Mouse (Mus musculus) common myeloid progenitor, adult 5-6 weeks (primary cell): ENCODE data around the gene Pnp. TPM values are rescaled to one million over a fixed set of nuclear protein-coding genes. Genes with fewer than 3 reads are reported as not detected.
A peak's percentile ranks its signal among the peaks of the same experiment; 100 is the strongest.
"Not testable (repeated sequence)": the region's sequence is repeated elsewhere in the genome, so short reads cannot be mapped to it uniquely, and the experiment has no call there.

Source experiments
- ATAC-seq: replicated peaks from 2 replicates; pipeline ENCODE4 v1.8.0; 2016; ENCODE audit warnings: low read depth, mild to moderate bottlenecking, moderate TSS enrichment, inconsistent platforms; ENCODE audit not compliant: poor library complexity, severe bottlenecking
- total RNA-seq: library from RNA; stranded (forward); fragments of 200-1000, 187-1606 nt; gene quantifications from 2 replicates; pipeline ENCODE4 v1.2.3, GENCODE M21; 2017

Pnp gene
- total RNA-seq, result 144 and 156 TPM in 2 replicates

GRCm38 (mm10) chr14:50930754-50931492 lies at the start of gene Pnp, which contains the start of gene Pip4p1:
Gene Pnp, plus strand, starts transcription at chr14:50931082.
Gene Pip4p1, minus strand, starts transcription at chr14:50930856.
- ATAC-seq, result peak; percentile 96

GRCm38 (mm10) chr14:50891621-50892020 lies 39.3 kb upstream of the Pnp start:
- ATAC-seq, result no peak

DNA sequence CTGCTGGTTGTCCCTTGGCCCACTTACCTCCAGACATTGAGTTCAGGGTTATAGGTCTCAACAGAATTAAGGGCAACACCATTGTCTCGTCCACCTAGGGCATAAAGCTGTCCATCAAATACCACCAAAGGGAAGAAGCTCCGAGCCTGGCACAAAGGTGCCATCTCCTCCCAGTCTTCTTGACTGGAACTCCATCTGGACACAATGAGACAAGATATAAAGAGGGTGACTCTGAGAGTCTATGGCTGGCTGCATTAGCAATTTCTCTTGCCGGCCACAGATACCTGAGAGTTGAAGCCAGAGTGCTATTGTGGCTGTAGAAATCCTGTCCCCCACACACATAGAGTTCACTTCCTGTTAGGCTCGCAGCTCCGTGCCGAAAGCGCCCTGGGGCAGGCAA lies 38.8 kb upstream of the Pnp start:
- ATAC-seq, result 0 out of 2 replicates have a peak, but pooled peaks have one; percentile 13

- ATAC-seq, result peak; percentile 63
Observed at GRCm38 (mm10) chr14:50892541-50893459, 38.1 kb upstream of the Pnp start.

DNA sequence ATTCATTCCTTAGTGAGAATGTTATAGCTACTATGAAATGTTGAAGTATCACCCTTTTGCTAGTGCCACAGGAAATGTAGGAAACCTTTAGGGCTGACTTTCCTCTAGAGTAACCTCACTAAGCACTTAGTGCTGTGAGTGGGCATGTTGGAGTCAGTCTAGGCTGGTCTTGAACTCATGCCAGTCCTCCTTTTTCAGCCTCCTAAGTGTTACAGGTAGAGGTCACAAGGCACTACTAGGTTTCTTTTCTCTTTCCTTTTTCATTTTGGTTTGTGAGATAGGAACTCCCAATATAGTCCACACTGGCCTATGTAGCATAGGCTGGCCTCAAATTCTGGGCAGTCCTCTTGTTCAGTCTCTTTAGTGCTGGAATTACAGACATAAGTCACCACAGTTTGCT lies 35.5 kb upstream of the Pnp start:
- no peak for ATAC-seq

DNA sequence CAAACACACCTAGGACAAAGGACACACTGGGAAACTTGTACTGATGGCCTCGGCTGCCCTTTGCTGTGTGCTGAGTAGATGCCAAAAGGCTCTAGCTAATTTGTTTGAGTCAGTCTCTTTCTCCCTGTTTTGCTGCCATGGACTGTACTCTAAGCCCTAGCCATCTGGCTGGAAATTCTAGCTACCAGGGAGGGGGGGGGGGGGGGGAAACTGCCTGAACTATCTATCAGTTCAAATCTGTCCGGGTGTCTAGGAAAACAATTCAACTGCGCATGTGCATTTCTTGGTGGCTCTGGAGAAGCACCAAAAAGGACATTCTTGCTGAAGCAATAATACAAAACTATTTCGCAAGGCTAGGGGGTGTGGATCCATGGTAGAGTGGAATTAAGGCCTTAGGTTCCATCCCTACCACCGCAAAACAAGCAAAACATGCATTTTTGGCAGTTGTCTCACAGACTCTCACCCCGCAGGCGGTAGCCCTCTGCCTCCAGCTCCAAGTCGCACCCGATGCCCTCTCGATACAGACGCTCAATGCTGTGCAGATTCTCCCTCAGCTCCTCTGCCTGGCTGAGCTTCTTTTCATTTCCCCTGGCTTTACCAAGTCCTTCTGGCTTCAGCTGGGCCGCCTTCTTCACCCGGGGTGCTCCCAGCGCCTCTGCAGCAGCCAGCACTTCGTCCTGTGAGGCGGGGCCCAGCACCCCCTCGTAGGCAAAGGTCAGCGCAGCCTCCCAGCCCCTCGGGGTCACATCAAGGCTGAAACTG lies 34.7 kb upstream of the Pnp start:
- peak; percentile 51 for ATAC-seq

DNA sequence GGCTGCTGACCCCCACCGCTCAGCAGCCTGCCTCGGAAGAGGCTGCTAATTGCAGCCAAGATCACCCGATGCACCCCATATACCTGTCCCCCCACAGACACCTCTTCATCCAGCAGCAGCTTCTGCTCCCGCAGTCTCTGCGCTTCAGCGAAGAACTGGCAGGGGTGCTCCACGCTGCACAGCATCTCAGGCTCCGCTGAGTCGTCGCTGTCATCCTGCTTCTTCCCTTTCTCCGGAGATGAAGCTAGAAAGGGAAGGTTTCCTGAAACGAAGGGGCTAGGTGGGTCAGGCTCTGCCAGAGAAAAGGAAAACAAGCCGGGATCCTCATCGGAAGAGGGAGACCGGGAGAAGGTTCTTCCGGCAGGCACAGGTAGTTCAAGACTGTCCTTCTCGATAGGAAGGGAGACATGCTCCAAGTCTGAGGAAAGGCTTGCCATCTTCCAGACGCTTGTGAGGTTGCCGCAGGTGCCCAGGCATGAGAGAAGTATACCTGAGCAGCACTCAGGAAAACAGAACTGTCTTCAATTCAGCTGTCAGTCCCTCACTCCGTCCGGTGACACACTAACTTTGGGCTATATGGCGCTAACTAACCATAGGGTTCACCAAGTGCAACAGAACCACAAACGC lies 34.0 kb upstream of the Pnp start:
- no peak for ATAC-seq

- 0 out of 2 replicates have a peak, but pooled peaks have one; percentile 10 for ATAC-seq
Observed at GRCm38 (mm10) chr14:50897374-50897765, 33.5 kb upstream of the Pnp start, which contains the start of gene Klhl33. Gene Klhl33, minus strand, starts transcription at chr14:50897507.

DNA sequence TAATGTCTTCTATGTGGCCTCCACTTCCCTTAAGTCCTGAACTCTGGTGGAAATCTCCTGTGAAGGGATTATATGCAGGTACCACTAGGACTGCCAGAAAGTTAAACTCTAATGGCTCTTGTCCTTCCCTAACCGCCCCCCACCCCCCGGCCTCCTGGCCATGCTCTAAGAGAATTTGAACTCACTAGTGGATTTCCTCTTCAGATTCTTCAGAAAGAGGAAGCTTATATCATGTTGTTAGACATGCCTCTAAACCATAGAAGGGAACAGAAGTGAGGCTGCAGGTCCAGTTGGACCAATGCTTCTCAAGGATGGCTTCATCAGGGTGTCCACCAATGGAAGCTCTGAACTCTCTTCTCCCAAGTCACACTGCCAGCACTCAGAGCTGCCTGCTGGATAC lies 32.9 kb upstream of the Pnp start:
- ATAC-seq, result peak; percentile 53

DNA sequence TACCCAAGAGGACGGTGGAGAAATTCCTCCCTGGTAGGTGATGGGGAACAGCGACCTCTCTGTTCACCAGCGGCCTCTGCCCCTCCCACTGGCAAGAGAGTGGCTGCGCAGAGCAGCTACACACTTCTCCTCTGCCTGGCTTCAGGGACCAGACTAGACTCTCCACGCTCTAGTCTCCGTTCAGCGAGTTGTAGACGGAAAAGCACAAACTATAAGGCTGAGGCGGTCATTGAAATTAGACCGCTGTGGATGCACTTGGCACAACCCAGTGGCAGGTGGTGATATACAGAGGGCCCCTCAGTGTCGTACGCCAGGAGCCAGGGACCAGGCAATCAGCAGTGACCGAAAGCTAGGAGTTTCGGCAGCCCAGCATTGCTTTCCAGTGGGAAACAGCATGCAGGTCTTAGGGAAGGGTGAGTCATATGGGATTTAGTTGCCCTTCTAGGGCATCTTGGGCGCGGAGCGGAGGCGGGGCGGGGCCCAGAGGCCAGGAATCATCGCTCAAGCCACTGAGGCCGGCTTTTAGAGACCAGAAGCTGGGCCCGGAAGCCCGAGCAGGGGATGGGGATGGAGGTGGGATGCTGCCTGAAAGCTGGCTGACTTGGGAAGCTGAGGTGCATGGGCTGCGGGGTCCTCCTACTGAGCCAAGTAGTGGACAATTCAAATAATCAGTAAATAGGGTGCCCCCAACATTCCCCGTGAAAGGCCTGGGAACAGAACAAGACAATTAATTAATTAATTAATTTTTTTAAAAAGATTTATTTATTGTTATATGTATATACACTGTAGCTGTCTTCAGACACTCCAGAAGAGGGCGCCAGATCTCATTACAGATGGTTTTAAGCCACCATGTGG lies 26.7 kb upstream of the Pnp start:
- peak; percentile 96 for ATAC-seq

- ATAC-seq, result no peak
Observed at GRCm38 (mm10) chr14:50904828-50905129, 26.1 kb upstream of the Pnp start.

- ATAC-seq, result peak; percentile 62
Observed at GRCm38 (mm10) chr14:50905327-50905726, 25.6 kb upstream of the Pnp start.

GRCm38 (mm10) chr14:50908126-50908525 lies 22.8 kb upstream of the Pnp start:
- no peak for ATAC-seq

DNA sequence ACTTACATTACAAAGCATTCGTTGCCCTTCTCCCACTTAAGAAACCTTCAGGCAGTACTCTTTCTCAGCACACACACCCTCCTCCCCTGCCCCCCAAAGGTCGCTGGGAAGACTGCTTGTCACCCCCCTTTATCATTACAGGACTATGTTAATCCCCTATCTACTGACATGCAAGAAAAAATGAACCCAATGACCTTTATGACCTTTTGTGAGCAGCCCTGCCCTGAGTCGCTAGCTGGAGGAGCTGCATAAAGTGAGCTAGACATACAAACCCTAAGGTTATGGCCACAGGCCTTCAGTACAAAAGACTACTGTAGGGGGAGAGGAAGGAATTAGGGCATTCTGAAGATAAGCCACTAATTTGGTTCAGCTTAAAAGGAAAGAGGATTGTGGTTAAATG lies 19.5 kb upstream of the Pnp start:
- no peak for ATAC-seq

DNA sequence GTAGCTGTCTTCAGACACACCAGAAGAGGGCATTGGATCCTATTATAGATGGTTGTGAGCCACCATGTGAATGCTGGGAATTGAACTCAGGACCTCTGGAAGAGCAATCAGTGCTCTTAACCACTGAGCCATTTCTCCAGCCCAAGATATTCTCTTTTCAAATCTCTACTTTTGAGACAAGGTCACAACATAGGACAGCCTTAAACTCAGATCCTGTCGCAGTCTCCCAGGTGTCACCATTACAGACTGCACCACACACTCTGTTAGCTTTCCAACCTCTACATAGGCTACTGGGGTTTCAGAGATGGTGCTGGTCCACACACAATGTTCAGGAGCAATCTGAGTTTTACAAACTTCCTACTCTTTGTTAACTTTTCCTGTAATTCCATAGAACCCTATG lies 7.4 kb upstream of the Pnp start:
- not testable (repeated sequence) for ATAC-seq

- peak; percentile 87 for ATAC-seq
Observed at GRCm38 (mm10) chr14:50924281-50925064, 6.4 kb upstream of the Pnp start, which contains the start of the genes Osgep and Apex1. Gene Osgep, minus strand, starts transcription at chr14:50924893. Gene Apex1, plus strand, starts transcription at chr14:50924968.

- peak; percentile 40 for ATAC-seq
Observed at GRCm38 (mm10) chr14:50925111-50925920, 5.6 kb upstream of the Pnp start.
